Mouse (Mus musculus) neural tube, embryonic 12.5 days (tissue): Measurements from ENCODE around the gene Slc6a20b. TPM values are rescaled to one million over a fixed set of nuclear protein-coding genes. Genes with fewer than 3 reads are reported as not detected.

ENCODE experiments used
- ATAC-seq: fragments of 200-750 bp; cut with Nextera tagmentation; 2 replicates; pipeline ENCODE4 v1.8.0; 2017; ENCODE audit warnings: low read depth, mild to moderate bottlenecking, moderate TSS enrichment, moderate library complexity; ENCODE audit not compliant: low FRiP score
- H3K27ac ChIP-seq: fragments of 300-500 bp; sonication (generic); 2 replicates; pipeline ENCODE4 v1.5.1; 2016
- H3K27me3 ChIP-seq: fragments of 300-500 bp; sonication (generic); replicated peaks from 2 replicates; pipeline ENCODE4 v1.6.1; 2016; ENCODE audit warnings: mild to moderate bottlenecking
- H3K36me3 ChIP-seq: fragments of 300-500 bp; sonication (generic); 2 replicates; pipeline ENCODE4 v1.6.1; 2016; ENCODE audit warnings: mild to moderate bottlenecking
- H3K4me1 ChIP-seq: fragments of 300-500 bp; sonication (generic); 2 replicates; pipeline ENCODE4 v1.6.1; 2016
- H3K4me2 ChIP-seq: fragments of 300-500 bp; sonication (generic); replicated peaks from 2 replicates; pipeline ENCODE4 v1.6.1; 2016; ENCODE audit warnings: mild to moderate bottlenecking
- H3K4me3 ChIP-seq: fragments of 300-500 bp; sonication (generic); 2 replicates; pipeline ENCODE4 v1.5.1; 2016
- H3K9ac ChIP-seq: fragments of 300-500 bp; sonication (generic); 2 replicates; pipeline ENCODE4 v1.6.1; 2016; ENCODE audit warnings: mild to moderate bottlenecking
- H3K9me3 ChIP-seq: fragments of 300-500 bp; sonication (generic); 2 replicates; pipeline ENCODE4 v1.6.1; 2016; ENCODE audit warnings: mild to moderate bottlenecking
- WGBS: fragments of 180-500 bp; shearing (Covaris S2); methylation state at CpG from one replicate; pipeline ENCODE4 v1.1.7; 2016; 5-methylcytosine and 5-hydroxymethylcytosine counted together
- polyA plus RNA-seq: library from polyadenylated mRNA; unstranded; fragments of >200 nt; fragmentation: Nextera tagmentation; extraction: Ambion mirVana; gene quantifications from 2 replicates; pipeline ENCODE4 v1.2.1, GENCODE M21; 2016

The Slc6a20b gene
- polyA plus RNA-seq, 1 experiment from 2014 or later, result 0.22 TPM

- ATAC-seq, result no peak
- no peak overlapping the region for H3K9ac ChIP-seq
- 66% methylated on average over 5 of the region's 5 CpGs for WGBS
Observed at GRCm38 (mm10) chr9:123636771-123637170, 4.4 kb upstream of the Slc6a20b start.

GRCm38 (mm10) chr9:123632993-123633392, 628 bp upstream of the Slc6a20b start:
- ATAC-seq, result no peak

More at GRCm38 (mm10) chr9:123636771-123637170, 4.4 kb upstream of the Slc6a20b start:
- Histone ChIP-seq H3K4me1 (no peaks in the 10 kb centered on the region), H3K27ac (no peak overlapping the region), H3K36me3 (no peaks in the 10 kb centered on the region), H3K27me3 (no peaks in the 10 kb centered on the region), H3K4me2 (no peak overlapping the region), H3K4me3 (no peak overlapping the region), H3K9me3 (no peaks in the 10 kb centered on the region)

GRCm38 (mm10) chr9:123631666-123632065, 699 bp downstream of the Slc6a20b start:
- Histone ChIP-seq H3K27ac (no peak overlapping the region), H3K36me3 (no peaks in the 10 kb centered on the region), H3K9me3 (no peaks in the 10 kb centered on the region), H3K4me3 (no peak overlapping the region), H3K4me2 (no peak overlapping the region), H3K9ac (no peak overlapping the region), H3K27me3 (no peaks in the 10 kb centered on the region), H3K4me1 (no peaks in the 10 kb centered on the region)
- 88% methylated on average over 3 of the region's 3 CpGs for WGBS
- no peak for ATAC-seq

More at GRCm38 (mm10) chr9:123632993-123633392, 628 bp upstream of the Slc6a20b start:
- Histone ChIP-seq H3K9ac (no peak overlapping the region), H3K27ac (no peak overlapping the region), H3K9me3 (no peaks in the 10 kb centered on the region), H3K4me3 (no peak overlapping the region), H3K36me3 (no peaks in the 10 kb centered on the region), H3K4me1 (no peaks in the 10 kb centered on the region), H3K27me3 (no peaks in the 10 kb centered on the region), H3K4me2 (no peak overlapping the region)
- WGBS, result 86% methylated on average over 3 of the region's 3 CpGs

- H3K27ac ChIP-seq, result no peak overlapping the region
- no peaks in the 10 kb centered on the region for H3K36me3 ChIP-seq
- H3K9me3 ChIP-seq, result no peaks in the 10 kb centered on the region
- H3K4me3 ChIP-seq, result no peak overlapping the region
- no peaks in the 10 kb centered on the region for H3K4me1 ChIP-seq
- no peak overlapping the region for H3K4me2 ChIP-seq
- WGBS, result 93% methylated on average over 11 of the region's 11 CpGs
- ATAC-seq, result no peak
- H3K9ac ChIP-seq, result no peak overlapping the region
- H3K27me3 ChIP-seq, result no peaks in the 10 kb centered on the region
Observed at GRCm38 (mm10) chr9:123625821-123626220, 6.5 kb downstream of the Slc6a20b start.

- Histone ChIP-seq H3K27me3 (no peaks in the 10 kb centered on the region), H3K4me1 (no peaks in the 10 kb centered on the region), H3K4me2 (no peak overlapping the region), H3K4me3 (no peak overlapping the region), H3K9ac (no peak overlapping the region), H3K27ac (no peak overlapping the region), H3K36me3 (no peaks in the 10 kb centered on the region), H3K9me3 (no peaks in the 10 kb centered on the region)
- no peak for ATAC-seq
- WGBS, result 88% methylated on average over 2 of the region's 2 CpGs
Observed at GRCm38 (mm10) chr9:123624741-123625140, 7.6 kb downstream of the Slc6a20b start.

- no peak overlapping the region for H3K27ac ChIP-seq
- H3K27me3 ChIP-seq, result no peaks in the 10 kb centered on the region
- H3K9me3 ChIP-seq, result no peaks in the 10 kb centered on the region
- no peak for ATAC-seq
- H3K9ac ChIP-seq, result no peak overlapping the region
- 79% methylated on average over 5 of the region's 5 CpGs for WGBS
- H3K4me2 ChIP-seq, result no peak overlapping the region
- no peak overlapping the region for H3K4me3 ChIP-seq
- no peaks in the 10 kb centered on the region for H3K4me1 ChIP-seq
- H3K36me3 ChIP-seq, result no peaks in the 10 kb centered on the region
Observed at GRCm38 (mm10) chr9:123620311-123621098, 11.9 kb downstream of the Slc6a20b start.

GRCm38 (mm10) chr9:123601529-123601928, 30.8 kb downstream of the Slc6a20b start:
- H3K4me3 ChIP-seq, result no peak overlapping the region
- no peaks in the 10 kb centered on the region for H3K4me1 ChIP-seq
- WGBS, result 84% methylated on average over 1 of the region's 1 CpGs
- H3K27me3 ChIP-seq, result no peaks in the 10 kb centered on the region
- H3K9me3 ChIP-seq, result no peaks in the 10 kb centered on the region
- no peak overlapping the region for H3K4me2 ChIP-seq
- no peaks in the 10 kb centered on the region for H3K36me3 ChIP-seq
- ATAC-seq, result no peak
- no peak overlapping the region for H3K27ac ChIP-seq
- H3K9ac ChIP-seq, result no peak overlapping the region

- H3K4me2 ChIP-seq, result no peak overlapping the region
- H3K4me3 ChIP-seq, result no peak overlapping the region
- H3K4me1 ChIP-seq, result no peaks in the 10 kb centered on the region
- no peaks in the 10 kb centered on the region for H3K27me3 ChIP-seq
- WGBS, result 99% methylated on average over 2 of the region's 2 CpGs
- no peak overlapping the region for H3K27ac ChIP-seq
- H3K9me3 ChIP-seq, result no peaks in the 10 kb centered on the region
- no peak overlapping the region for H3K9ac ChIP-seq
- H3K36me3 ChIP-seq, result peaks cover 15% of the 10 kb centered on the region
- no peak for ATAC-seq
Observed at GRCm38 (mm10) chr9:123597376-123597775, 35.0 kb downstream of the Slc6a20b start.

- no peak overlapping the region for H3K9ac ChIP-seq
- no peak overlapping the region for H3K4me2 ChIP-seq
- no peak overlapping the region for H3K27ac ChIP-seq
- no peaks in the 10 kb centered on the region for H3K4me1 ChIP-seq
- no peak for ATAC-seq
- H3K9me3 ChIP-seq, result no peaks in the 10 kb centered on the region
- H3K36me3 ChIP-seq, result peaks cover 15% of the 10 kb centered on the region
- H3K27me3 ChIP-seq, result no peaks in the 10 kb centered on the region
- WGBS, result 100% methylated on average over 2 of the region's 2 CpGs
- H3K4me3 ChIP-seq, result no peak overlapping the region
Observed at GRCm38 (mm10) chr9:123596910-123597309, 35.5 kb downstream of the Slc6a20b start.

GRCm38 (mm10) chr9:123595194-123595593, 37.2 kb downstream of the Slc6a20b start:
- H3K9ac ChIP-seq, result no peak overlapping the region
- H3K4me1 ChIP-seq, result no peaks in the 10 kb centered on the region
- peaks cover 15% of the 10 kb centered on the region for H3K36me3 ChIP-seq
- no peaks in the 10 kb centered on the region for H3K9me3 ChIP-seq
- no peaks in the 10 kb centered on the region for H3K27me3 ChIP-seq
- 94% methylated on average over 4 of the region's 4 CpGs for WGBS
- no peak for ATAC-seq
- H3K27ac ChIP-seq, result no peak overlapping the region
- no peak overlapping the region for H3K4me2 ChIP-seq
- no peak overlapping the region for H3K4me3 ChIP-seq

- ATAC-seq, result no peak
- Histone ChIP-seq H3K9ac (no peak overlapping the region), H3K4me3 (no peak overlapping the region), H3K27me3 (no peaks in the 10 kb centered on the region), H3K9me3 (no peaks in the 10 kb centered on the region), H3K27ac (no peak overlapping the region), H3K4me2 (no peak overlapping the region), H3K36me3 (peaks cover 26% of the 10 kb centered on the region), H3K4me1 (no peaks in the 10 kb centered on the region)
- 87% methylated on average over 7 of the region's 7 CpGs for WGBS
Observed at GRCm38 (mm10) chr9:123589240-123589910, 43.0 kb downstream of the Slc6a20b start.

- no peak overlapping the region for H3K9ac ChIP-seq
- H3K27ac ChIP-seq, result no peak overlapping the region
- H3K4me1 ChIP-seq, result no peaks in the 10 kb centered on the region
- 79% methylated on average over 10 of the region's 10 CpGs for WGBS
- peaks cover 3% of the 10 kb centered on the region; the same call in 1 of the 2 replicates for H3K36me3 ChIP-seq
- no peaks in the 10 kb centered on the region for H3K27me3 ChIP-seq
- no peak overlapping the region for H3K4me2 ChIP-seq
- ATAC-seq, result no peak
- H3K4me3 ChIP-seq, result no peak overlapping the region
- H3K9me3 ChIP-seq, result no peaks in the 10 kb centered on the region
Observed at GRCm38 (mm10) chr9:123577360-123578192, 54.8 kb downstream of the Slc6a20b start.
